9 mouse cellular contexts compared by ENCODE assay signal in the genomic region with DNA sequence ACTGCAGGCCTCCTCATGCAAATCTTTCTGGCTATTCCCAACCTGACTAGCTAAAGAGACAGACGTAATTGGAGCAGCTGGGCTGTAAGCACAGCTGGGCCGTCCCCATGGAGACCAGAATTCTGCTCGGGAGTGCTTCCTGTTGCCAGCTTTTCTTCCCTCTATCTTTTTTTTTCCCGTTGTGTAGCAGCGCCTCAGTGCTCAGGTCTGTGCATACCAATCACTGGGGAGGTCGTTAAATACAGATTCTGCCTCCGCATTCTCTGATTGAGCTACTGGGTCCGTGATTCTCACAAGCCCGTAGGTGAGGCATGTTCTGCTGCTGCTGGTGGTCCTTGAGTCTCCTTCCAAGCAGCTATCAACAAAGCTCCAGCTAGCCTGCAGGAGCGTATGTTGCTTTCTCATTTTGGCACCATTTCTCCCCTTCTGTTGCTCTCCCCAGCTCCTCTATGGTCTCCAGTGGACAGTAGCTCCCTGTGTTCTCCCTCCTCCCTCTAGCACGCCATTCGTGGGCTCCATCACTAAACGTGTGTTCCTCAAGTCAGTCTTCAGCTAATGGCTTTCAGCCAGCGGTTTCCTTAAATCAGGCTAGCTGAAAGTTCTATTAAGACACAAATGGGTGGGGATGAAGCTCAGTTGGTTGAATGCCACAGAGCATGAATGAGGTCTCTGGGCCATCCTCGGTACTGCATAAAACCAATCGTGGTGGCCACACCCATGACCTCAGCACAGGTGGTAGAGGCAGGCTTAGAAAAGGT. TPM values are rescaled to one million over a fixed set of nuclear protein-coding genes. Genes with fewer than 3 reads are reported as not detected.
DNase-seq lines count a peak whose midpoint lies in the region; ATAC-seq and TF ChIP-seq lines count a peak whose summit lies in the region.
"Had no signal": no experiment of that assay in that cellular context is flagged by ENCODE, and none has a peak within 500 bp of the region (broad histone marks: within the 10 kb centered on the region; RNA-seq: fewer than 3 reads in every experiment).

No protein-coding gene starts in this region.

- H3K4me3 ChIP-seq in lung, postnatal 0 days (ENCODE audit: low read depth, low read length): no peak overlapping the region
- no peak overlapping the region for H3K4me3 ChIP-seq in lung, adult 2 months (replicated peaks; ENCODE audit: extremely low read depth, low read depth, low read length)
- H3K4me3 ChIP-seq in embryonic facial prominence, embryonic 14.5 days (ENCODE audit: low read depth, low read length): no peak overlapping the region
- H3K4me3 ChIP-seq in heart, embryonic 12.5 days: peak overlapping the region; percentile 18; the same call in 1 of the 2 replicates
- H3K4me3 ChIP-seq in layer of hippocampus, adult 2 months: peak overlapping the region; percentile 31
- H3K4me3 ChIP-seq in midbrain, embryonic 13.5 days (replicated peaks): peak overlapping the region; percentile 27

- DNase-seq in lung, postnatal 0 days (ENCODE audit: low spot score): peak; percentile 80
- no peak for DNase-seq in lung, adult 2 months
- peak; percentile 94 for DNase-seq in embryonic facial prominence, embryonic 14.5 days (ENCODE audit: low spot score)
- peak; percentile 65 to 79 for DNase-seq in layer of hippocampus, adult 2 months (ENCODE audit: low spot score in 2 of 2)
- DNase-seq in testis, postnatal 14 days (ENCODE audit: low spot score): peak; percentile 24

- peak; percentile 62 for ATAC-seq in lung, postnatal 0 days
- ATAC-seq in embryonic facial prominence, embryonic 14.5 days (ENCODE audit: low read depth): peak; percentile 91
- peak; percentile 53; the same call in 1 of the 2 replicates for ATAC-seq in heart, embryonic 12.5 days (ENCODE audit: insufficient number of reproducible peaks, low FRiP score)
- ATAC-seq in midbrain, embryonic 13.5 days: peak; percentile 90
- no peak for ATAC-seq in erythroblast, adult 5-6 weeks (replicated peaks; ENCODE audit: low FRiP score, poor library complexity, severe bottlenecking)

- no peak for TF ChIP-seq CTCF in lung, postnatal 0 days (IDR thresholded peaks at IDR 0.05)
- no peak for TF ChIP-seq CTCF in lung, adult 2 months (IDR thresholded peaks at IDR 0.05; ENCODE audit: insufficient read depth, low read length)
- TF ChIP-seq CTCF in layer of hippocampus, adult 2 months (conservative IDR thresholded peaks at IDR 0.05): no peak

- no peak for TF ChIP-seq POLR2A in lung, adult 2 months (IDR thresholded peaks at IDR 0.05; ENCODE audit: borderline replicate concordance, extremely low read depth, low read depth, low read length)

- H3K9ac ChIP-seq in lung, postnatal 0 days (replicated peaks; ENCODE audit: low read depth): no peak overlapping the region
- peak overlapping the region; percentile 28; the same call in 1 of the 2 replicates for H3K9ac ChIP-seq in embryonic facial prominence, embryonic 14.5 days (ENCODE audit: low read depth, low read length)
- H3K9ac ChIP-seq in heart, embryonic 12.5 days: no peak overlapping the region
- H3K9ac ChIP-seq in midbrain, embryonic 13.5 days (replicated peaks): peak overlapping the region; percentile 42

- 0 out of 2 replicates have a peak overlapping the region, but pooled peaks have one; percentile 3 for H3K4me2 ChIP-seq in lung, postnatal 0 days (replicated peaks; ENCODE audit: low read depth, low read length)
- peak overlapping the region; percentile 48 for H3K4me2 ChIP-seq in embryonic facial prominence, embryonic 14.5 days (ENCODE audit: low read depth, low read length)
- peak overlapping the region; percentile 61 for H3K4me2 ChIP-seq in heart, embryonic 12.5 days
- peak overlapping the region; percentile 50 for H3K4me2 ChIP-seq in midbrain, embryonic 13.5 days (replicated peaks)

- no peaks in the 10 kb centered on the region for H3K36me3 ChIP-seq in lung, postnatal 0 days (ENCODE audit: insufficient read depth, low read length)
- H3K36me3 ChIP-seq in embryonic facial prominence, embryonic 14.5 days (ENCODE audit: control insufficient read depth, insufficient read depth, low read length): no peaks in the 10 kb centered on the region
- no peaks in the 10 kb centered on the region for H3K36me3 ChIP-seq in heart, embryonic 12.5 days
- H3K36me3 ChIP-seq in midbrain, embryonic 13.5 days: no peaks in the 10 kb centered on the region

- no peaks in the 10 kb centered on the region for H3K9me3 ChIP-seq in lung, postnatal 0 days (ENCODE audit: low read length)
- no peaks in the 10 kb centered on the region for H3K9me3 ChIP-seq in embryonic facial prominence, embryonic 14.5 days (ENCODE audit: control insufficient read depth, low read length)
- no peaks in the 10 kb centered on the region for H3K9me3 ChIP-seq in heart, embryonic 12.5 days (replicated peaks)
- no peaks in the 10 kb centered on the region for H3K9me3 ChIP-seq in midbrain, embryonic 13.5 days

- no peaks in the 10 kb centered on the region for H3K4me1 ChIP-seq in lung, postnatal 0 days (ENCODE audit: insufficient read depth, low read depth, low read length)
- H3K4me1 ChIP-seq in lung, adult 2 months (ENCODE audit: control insufficient read depth, insufficient read depth, low read length): no peaks in the 10 kb centered on the region; the same call in 1 of the 2 replicates
- H3K4me1 ChIP-seq in embryonic facial prominence, embryonic 14.5 days (ENCODE audit: control insufficient read depth, insufficient read depth, low read length): peaks cover 17% of the 10 kb centered on the region
- peaks cover 30% of the 10 kb centered on the region for H3K4me1 ChIP-seq in heart, embryonic 12.5 days (replicated peaks)
- H3K4me1 ChIP-seq in midbrain, embryonic 13.5 days (replicated peaks): peaks cover 18% of the 10 kb centered on the region

- 21% methylated on average over 16 of the region's 16 CpGs for WGBS in lung, postnatal 0 days
- 37% methylated on average over 16 of the region's 16 CpGs for WGBS in lung, adult 2 months
- WGBS in embryonic facial prominence, embryonic 14.5 days: 15% methylated on average over 16 of the region's 16 CpGs
- WGBS in heart, embryonic 12.5 days: 24% methylated on average over 16 of the region's 16 CpGs
- 16% methylated on average over 16 of the region's 16 CpGs for WGBS in midbrain, embryonic 13.5 days

- H3K27me3 ChIP-seq in lung, postnatal 0 days (replicated peaks; ENCODE audit: insufficient read depth, low read length): no peaks in the 10 kb centered on the region
- H3K27me3 ChIP-seq in embryonic facial prominence, embryonic 14.5 days (replicated peaks; ENCODE audit: control insufficient read depth, insufficient read depth, low read length): no peaks in the 10 kb centered on the region
- H3K27me3 ChIP-seq in heart, embryonic 12.5 days (replicated peaks): no peaks in the 10 kb centered on the region
- no peaks in the 10 kb centered on the region for H3K27me3 ChIP-seq in midbrain, embryonic 13.5 days

- H3K27ac ChIP-seq in lung, postnatal 0 days (ENCODE audit: low read length): no peak overlapping the region
- peak overlapping the region; percentile 53 for H3K27ac ChIP-seq in embryonic facial prominence, embryonic 14.5 days (replicated peaks; ENCODE audit: low read depth, low read length)
- H3K27ac ChIP-seq in heart, embryonic 12.5 days (ENCODE audit: poor library complexity, severe bottlenecking): no peak overlapping the region
- peak overlapping the region; percentile 93 for H3K27ac ChIP-seq in layer of hippocampus, adult 2 months
- H3K27ac ChIP-seq in midbrain, embryonic 13.5 days: peak overlapping the region; percentile 85
- H3K27ac ChIP-seq: macrophage had no signal

- no peak for TF ChIP-seq EP300 in lung, postnatal 0 days (IDR thresholded peaks at IDR 0.05)

RNA-seq across cellular contexts. Expression of a gene that starts 38.5 kb away (rescaled TPM):
- polyA plus RNA-seq in lung, postnatal 0 days (2015; fragmentation: Nextera tagmentation; extraction: Ambion mirVana): 162 and 178 TPM in 2 replicates
- polyA plus RNA-seq in lung, adult 2 months (2012; rRNA removed): 31.5 and 46.7 TPM in 2 replicates
- polyA plus RNA-seq in embryonic facial prominence, embryonic 14.5 days (2014; fragmentation: Nextera tagmentation; extraction: Ambion mirVana): 485 and 532 TPM in 2 replicates
- polyA plus RNA-seq in heart, embryonic 12.5 days (2016; fragmentation: Nextera tagmentation; extraction: Ambion mirVana): 349 and 357 TPM in 2 replicates
- total RNA-seq in layer of hippocampus, adult 2 months (2021): 100 to 1,000 TPM; 116 to 132 TPM
- 565 and 592 TPM in 2 replicates for polyA plus RNA-seq in midbrain, embryonic 13.5 days (2015; fragmentation: Nextera tagmentation; extraction: Ambion mirVana)
- total RNA-seq in erythroblast, adult 5-6 weeks (2015; ENCODE audit: low replicate concordance): 90.1 and 116 TPM in 2 replicates
- 89.8 and 90.9 TPM in 2 replicates for total RNA-seq in erythroblast, adult 5-6 weeks (2017; ENCODE audit: low replicate concordance)

RNA-seq across cellular contexts. Expression of a gene that starts 38.7 kb away (rescaled TPM):
- polyA plus RNA-seq in lung, postnatal 0 days (2015; fragmentation: Nextera tagmentation; extraction: Ambion mirVana): 0.19 and 0.21 TPM in 2 replicates
- 0.06 TPM in 1 of 2 replicates, not detected in the other for polyA plus RNA-seq in lung, adult 2 months (2012; rRNA removed)
- polyA plus RNA-seq in embryonic facial prominence, embryonic 14.5 days (2014; fragmentation: Nextera tagmentation; extraction: Ambion mirVana): 0.18 and 0.19 TPM in 2 replicates
- polyA plus RNA-seq in heart, embryonic 12.5 days (2016; fragmentation: Nextera tagmentation; extraction: Ambion mirVana): 0.06 and 0.15 TPM in 2 replicates
- under 1 TPM; 0.15 to 0.28 TPM for total RNA-seq in layer of hippocampus, adult 2 months (2021)
- 0.07 and 0.23 TPM in 2 replicates for polyA plus RNA-seq in midbrain, embryonic 13.5 days (2015; fragmentation: Nextera tagmentation; extraction: Ambion mirVana)
- not detected in 2 replicates for total RNA-seq in erythroblast, adult 5-6 weeks (2015; ENCODE audit: low replicate concordance)
- total RNA-seq in erythroblast, adult 5-6 weeks (2017; ENCODE audit: low replicate concordance): not detected in 2 replicates
- polyA plus RNA-seq: macrophage had no signal

RNA-seq across cellular contexts. Expression of a gene that starts 41.3 kb away (rescaled TPM):
- polyA plus RNA-seq in lung, postnatal 0 days (2015; fragmentation: Nextera tagmentation; extraction: Ambion mirVana): 7.5 and 8.6 TPM in 2 replicates
- polyA plus RNA-seq in lung, adult 2 months (2012; rRNA removed): 3.8 and 7.6 TPM in 2 replicates
- 25.8 and 27.3 TPM in 2 replicates for polyA plus RNA-seq in embryonic facial prominence, embryonic 14.5 days (2014; fragmentation: Nextera tagmentation; extraction: Ambion mirVana)
- polyA plus RNA-seq in heart, embryonic 12.5 days (2016; fragmentation: Nextera tagmentation; extraction: Ambion mirVana): 10.0 TPM in 2 replicates
- total RNA-seq in layer of hippocampus, adult 2 months (2021): 1 to 10 TPM; 3.8 to 5.4 TPM
- polyA plus RNA-seq in midbrain, embryonic 13.5 days (2015; fragmentation: Nextera tagmentation; extraction: Ambion mirVana): 2.5 and 2.6 TPM in 2 replicates
- total RNA-seq in erythroblast, adult 5-6 weeks (2015; ENCODE audit: low replicate concordance): 2.1 and 7.5 TPM in 2 replicates
- 0.84 and 1.7 TPM in 2 replicates for total RNA-seq in erythroblast, adult 5-6 weeks (2017; ENCODE audit: low replicate concordance)

RNA-seq across cellular contexts. Expression of a gene that starts 55.6 kb away (rescaled TPM):
- 11.1 and 13.2 TPM in 2 replicates for polyA plus RNA-seq in lung, postnatal 0 days (2015; fragmentation: Nextera tagmentation; extraction: Ambion mirVana)
- 0.79 and 1.6 TPM in 2 replicates for polyA plus RNA-seq in lung, adult 2 months (2012; rRNA removed)
- 33.1 and 34.5 TPM in 2 replicates for polyA plus RNA-seq in embryonic facial prominence, embryonic 14.5 days (2014; fragmentation: Nextera tagmentation; extraction: Ambion mirVana)
- 25.8 and 27.4 TPM in 2 replicates for polyA plus RNA-seq in heart, embryonic 12.5 days (2016; fragmentation: Nextera tagmentation; extraction: Ambion mirVana)
- 1 to 10 TPM; 5.1 to 6.1 TPM for total RNA-seq in layer of hippocampus, adult 2 months (2021)
- 24.3 and 25.7 TPM in 2 replicates for polyA plus RNA-seq in midbrain, embryonic 13.5 days (2015; fragmentation: Nextera tagmentation; extraction: Ambion mirVana)
- total RNA-seq in erythroblast, adult 5-6 weeks (2015; ENCODE audit: low replicate concordance): 2.9 and 5.6 TPM in 2 replicates
- total RNA-seq in erythroblast, adult 5-6 weeks (2017; ENCODE audit: low replicate concordance): 1.8 and 12.3 TPM in 2 replicates

Comparison
In these comparisons a context has a peak if more than half of its experiments do, and no peak if none do; other contexts are left out.
1. H3K27ac ChIP-seq: peak in embryonic facial prominence, embryonic 14.5 days (single experiment), layer of hippocampus, adult 2 months (single experiment) and midbrain, embryonic 13.5 days (single experiment); none in lung, postnatal 0 days (single experiment) and heart, embryonic 12.5 days (single experiment).
2. H3K4me2 ChIP-seq: peak in every context shown above with its lines; median percentile 61 in heart, embryonic 12.5 days; 50 in midbrain, embryonic 13.5 days; 48 in embryonic facial prominence, embryonic 14.5 days; 3 in lung, postnatal 0 days.
3. H3K4me3 ChIP-seq: peak in heart, embryonic 12.5 days (single experiment), layer of hippocampus, adult 2 months (single experiment) and midbrain, embryonic 13.5 days (single experiment); none in lung, postnatal 0 days (single experiment), lung, adult 2 months (single experiment) and embryonic facial prominence, embryonic 14.5 days (single experiment).
4. H3K9ac ChIP-seq: peak in embryonic facial prominence, embryonic 14.5 days (single experiment) and midbrain, embryonic 13.5 days (single experiment); none in lung, postnatal 0 days (single experiment) and heart, embryonic 12.5 days (single experiment).